Mouse (Mus musculus): Measurements from ENCODE around the gene Prr3. TPM values are rescaled to one million over a fixed set of nuclear protein-coding genes. Genes with fewer than 3 reads are reported as not detected.

The Prr3 gene
- polyA plus RNA-seq, 2 experiments: 4.5 to 6.3 TPM

GRCm38 (mm10) chr17:35994175-35994878, 14.3 kb upstream of the Prr3 start:
- Histone ChIP-seq H3K9me3 (ENCODE audit: control insufficient read depth, low read length) (no peaks in the 10 kb centered on the region), H3K4me3 (ENCODE audit: insufficient read depth in 1 of 2, low read depth in 2 of 2, low read length in 2 of 2) (peak overlapping the region; percentile 75 to 82), H3K4me1 (replicated peaks; ENCODE audit: control insufficient read depth in 2 of 2, insufficient read depth in 2 of 2, low read length in 1 of 2) (peaks cover 16 to 25% of the 10 kb centered on the region in 2 experiments), H3K27ac (peak overlapping the region; percentile 69), H3K27me3 (ENCODE audit: control insufficient read depth, insufficient read depth, low read length) (no peaks in the 10 kb centered on the region), H3K9ac (replicated peaks) (peak overlapping the region; percentile 78), H3K4me2 (ENCODE audit: low read depth) (peak overlapping the region; percentile 80), H3K36me3 (replicated peaks; ENCODE audit: control insufficient read depth, insufficient read depth, low read depth) (no peaks in the 10 kb centered on the region)
- TF ChIP-seq CTCF (IDR thresholded peaks at IDR 0.05; ENCODE audit: low read depth): no peak
- TF ChIP-seq EP300 (IDR thresholded peaks at IDR 0.05; ENCODE audit: low read depth): no peak
- 2% methylated on average over 31 of the region's 31 CpGs for WGBS (ENCODE audit: insufficient replicate concordance)
- peak; percentile 68 for ATAC-seq (ENCODE audit: insufficient read depth)
- DNase-seq (ENCODE audit: low read depth in 3 of 3, low spot score in 3 of 3): peak; percentile 80 to 84 (median 83)

- 3% methylated on average over 17 of the region's 17 CpGs for WGBS (ENCODE audit: insufficient replicate concordance)
- ATAC-seq (ENCODE audit: insufficient read depth) (peak; percentile 59), DNase-seq (ENCODE audit: low read depth in 3 of 3, low spot score in 3 of 3) (peak; percentile 60 to 73 (median 62))
- H3K27me3 ChIP-seq (ENCODE audit: control insufficient read depth, insufficient read depth, low read length): no peaks in the 10 kb centered on the region
- no peaks in the 10 kb centered on the region for H3K9me3 ChIP-seq (ENCODE audit: control insufficient read depth, low read length)
- H3K36me3 ChIP-seq (replicated peaks; ENCODE audit: control insufficient read depth, insufficient read depth, low read depth): no peaks in the 10 kb centered on the region
- no peak overlapping the region for H3K9ac ChIP-seq (replicated peaks)
- H3K4me1 ChIP-seq (replicated peaks; ENCODE audit: control insufficient read depth in 2 of 2, insufficient read depth in 2 of 2, low read length in 1 of 2): peaks cover 14 to 20% of the 10 kb centered on the region in 2 experiments
- peak overlapping the region; percentile 11 to 75; a peak in 3 of 4 replicates for H3K4me3 ChIP-seq (ENCODE audit: insufficient read depth in 1 of 2, low read depth in 2 of 2, low read length in 2 of 2)
- peak overlapping the region; percentile 80 for H3K4me2 ChIP-seq (ENCODE audit: low read depth)
- H3K27ac ChIP-seq: no peak overlapping the region; the same call in 1 of the 2 replicates
- TF ChIP-seq EP300 (IDR thresholded peaks at IDR 0.05; ENCODE audit: low read depth) (no peak), CTCF (IDR thresholded peaks at IDR 0.05; ENCODE audit: low read depth) (peak; percentile 100)
These were observed 13.6 kb upstream of the Prr3 start for GRCm38 (mm10) chr17:35993675-35994074.

- no peak for DNase-seq (ENCODE audit: low read depth in 3 of 3, low spot score in 3 of 3)
- TF ChIP-seq EP300 (IDR thresholded peaks at IDR 0.05; ENCODE audit: low read depth) (no peak), CTCF (IDR thresholded peaks at IDR 0.05; ENCODE audit: low read depth) (no peak)
- Histone ChIP-seq H3K9me3 (ENCODE audit: control insufficient read depth, low read length) (no peaks in the 10 kb centered on the region), H3K36me3 (replicated peaks; ENCODE audit: control insufficient read depth, insufficient read depth, low read depth) (no peaks in the 10 kb centered on the region), H3K27ac (no peak overlapping the region), H3K4me2 (ENCODE audit: low read depth) (no peak overlapping the region), H3K4me1 (replicated peaks; ENCODE audit: control insufficient read depth in 2 of 2, insufficient read depth in 2 of 2, low read length in 1 of 2) (peaks cover 0 to 4% of the 10 kb centered on the region in 2 experiments; a peak in 2 of 4 replicates), H3K4me3 (ENCODE audit: insufficient read depth in 1 of 2, low read depth in 2 of 2, low read length in 2 of 2) (no peak overlapping the region), H3K9ac (replicated peaks) (no peak overlapping the region), H3K27me3 (ENCODE audit: control insufficient read depth, insufficient read depth, low read length) (no peaks in the 10 kb centered on the region)
- no peak for ATAC-seq (ENCODE audit: insufficient read depth)
- 44% methylated on average over 10 of the region's 10 CpGs for WGBS (ENCODE audit: insufficient replicate concordance)
These were observed 11.7 kb upstream of the Prr3 start for GRCm38 (mm10) chr17:35991781-35992180.

- H3K9ac ChIP-seq (replicated peaks): no peak overlapping the region
- TF ChIP-seq CTCF (IDR thresholded peaks at IDR 0.05; ENCODE audit: low read depth) (no peak), EP300 (IDR thresholded peaks at IDR 0.05; ENCODE audit: low read depth) (no peak)
- no peak overlapping the region for H3K4me3 ChIP-seq (ENCODE audit: insufficient read depth in 1 of 2, low read depth in 2 of 2, low read length in 2 of 2)
- WGBS (ENCODE audit: insufficient replicate concordance): 82% methylated on average over 9 of the region's 9 CpGs
- peaks cover 3 to 8% of the 10 kb centered on the region in 2 experiments; a peak in 3 of 4 replicates for H3K4me1 ChIP-seq (replicated peaks; ENCODE audit: control insufficient read depth in 2 of 2, insufficient read depth in 2 of 2, low read length in 1 of 2)
- no peaks in the 10 kb centered on the region for H3K27me3 ChIP-seq (ENCODE audit: control insufficient read depth, insufficient read depth, low read length)
- ATAC-seq (ENCODE audit: insufficient read depth) (no peak), DNase-seq (ENCODE audit: low read depth in 3 of 3, low spot score in 3 of 3) (no peak)
- no peaks in the 10 kb centered on the region for H3K9me3 ChIP-seq (ENCODE audit: control insufficient read depth, low read length)
- no peaks in the 10 kb centered on the region; the same call in 1 of the 2 replicates for H3K36me3 ChIP-seq (replicated peaks; ENCODE audit: control insufficient read depth, insufficient read depth, low read depth)
- no peak overlapping the region for H3K4me2 ChIP-seq (ENCODE audit: low read depth)
- no peak overlapping the region for H3K27ac ChIP-seq
These were observed 1.7 kb upstream of the Prr3 start for GRCm38 (mm10) chr17:35981776-35982175.

- Histone ChIP-seq H3K9me3 (ENCODE audit: control insufficient read depth, low read length) (no peaks in the 10 kb centered on the region), H3K4me3 (ENCODE audit: insufficient read depth in 1 of 2, low read depth in 2 of 2, low read length in 2 of 2) (peak overlapping the region; percentile 71 to 84), H3K9ac (replicated peaks) (peak overlapping the region; percentile 49), H3K36me3 (replicated peaks; ENCODE audit: control insufficient read depth, insufficient read depth, low read depth) (no peaks in the 10 kb centered on the region; the same call in 1 of the 2 replicates), H3K27ac (no peak overlapping the region), H3K27me3 (ENCODE audit: control insufficient read depth, insufficient read depth, low read length) (no peaks in the 10 kb centered on the region), H3K4me1 (replicated peaks; ENCODE audit: control insufficient read depth in 2 of 2, insufficient read depth in 2 of 2, low read length in 1 of 2) (peaks cover 3 to 8% of the 10 kb centered on the region in 2 experiments; a peak in 3 of 4 replicates), H3K4me2 (ENCODE audit: low read depth) (peak overlapping the region; percentile 97)
- DNase-seq (ENCODE audit: low read depth in 3 of 3, low spot score in 3 of 3) (no peak), ATAC-seq (ENCODE audit: insufficient read depth) (no peak)
- TF ChIP-seq EP300 (IDR thresholded peaks at IDR 0.05; ENCODE audit: low read depth): no peak
- no peak for TF ChIP-seq CTCF (IDR thresholded peaks at IDR 0.05; ENCODE audit: low read depth)
- WGBS (ENCODE audit: insufficient replicate concordance): under 1% methylated on average over 29 of the region's 29 CpGs
These were observed 323 bp upstream of the Prr3 start for GRCm38 (mm10) chr17:35980363-35980754.

Measured in liver, embryonic 14.5 days (tissue).